Mouse (Mus musculus): Measurements from ENCODE around the gene Plekhb1. TPM values are rescaled to one million over a fixed set of nuclear protein-coding genes. Genes with fewer than 3 reads are reported as not detected.
A peak's percentile ranks its signal among the peaks of the same experiment; 100 is the strongest.

Plekhb1 gene
- total RNA-seq, 1 experiment from 2014 or later = 0.37 TPM

GRCm38 (mm10) chr7:100661264-100661663 lies 950 bp downstream of the Plekhb1 start:
- peak; percentile 59 for ATAC-seq (replicated peaks; ENCODE audit: low read depth, poor library complexity, severe bottlenecking)

- ATAC-seq (replicated peaks; ENCODE audit: low read depth, poor library complexity, severe bottlenecking) = no peak
Measured at GRCm38 (mm10) chr7:100658093-100658578, 4.1 kb downstream of the Plekhb1 start.

- no peak for ATAC-seq (replicated peaks; ENCODE audit: low read depth, poor library complexity, severe bottlenecking)
Measured at GRCm38 (mm10) chr7:100656739-100657138, 5.5 kb downstream of the Plekhb1 start.

GRCm38 (mm10) chr7:100654441-100654840 lies 7.8 kb downstream of the Plekhb1 start:
- no peak for ATAC-seq (replicated peaks; ENCODE audit: low read depth, poor library complexity, severe bottlenecking)

GRCm38 (mm10) chr7:100653480-100654266 lies 8.5 kb downstream of the Plekhb1 start:
- no peak for ATAC-seq (replicated peaks; ENCODE audit: low read depth, poor library complexity, severe bottlenecking)

- 0 out of 2 replicates have a peak, but pooled peaks have one; percentile 16 for ATAC-seq (replicated peaks; ENCODE audit: low read depth, poor library complexity, severe bottlenecking)
Measured at GRCm38 (mm10) chr7:100651011-100651410, 11.2 kb downstream of the Plekhb1 start.

GRCm38 (mm10) chr7:100650421-100650820 lies 11.8 kb downstream of the Plekhb1 start:
- ATAC-seq (replicated peaks; ENCODE audit: low read depth, poor library complexity, severe bottlenecking) = no peak

GRCm38 (mm10) chr7:100649826-100650225 lies 12.4 kb downstream of the Plekhb1 start:
- no peak for ATAC-seq (replicated peaks; ENCODE audit: low read depth, poor library complexity, severe bottlenecking)

- ATAC-seq (replicated peaks; ENCODE audit: low read depth, poor library complexity, severe bottlenecking) = no peak
Measured at GRCm38 (mm10) chr7:100649095-100649494, 13.1 kb downstream of the Plekhb1 start.

- peak; percentile 76 for ATAC-seq (replicated peaks; ENCODE audit: low read depth, poor library complexity, severe bottlenecking)
Measured at GRCm38 (mm10) chr7:100645147-100645546, 17.1 kb downstream of the Plekhb1 start.

GRCm38 (mm10) chr7:100642413-100642812 lies 19.8 kb downstream of the Plekhb1 start:
- no peak for ATAC-seq (replicated peaks; ENCODE audit: low read depth, poor library complexity, severe bottlenecking)

GRCm38 (mm10) chr7:100637657-100638056 lies 24.6 kb downstream of the Plekhb1 start:
- ATAC-seq (replicated peaks; ENCODE audit: low read depth, poor library complexity, severe bottlenecking) = peak; percentile 83

- no peak for ATAC-seq (replicated peaks; ENCODE audit: low read depth, poor library complexity, severe bottlenecking)
Measured at GRCm38 (mm10) chr7:100624538-100624937, 37.7 kb downstream of the Plekhb1 start.

GRCm38 (mm10) chr7:100622277-100622676 lies 39.9 kb downstream of the Plekhb1 start:
- ATAC-seq (replicated peaks; ENCODE audit: low read depth, poor library complexity, severe bottlenecking) = peak; percentile 71

- peak; percentile 66 for ATAC-seq (replicated peaks; ENCODE audit: low read depth, poor library complexity, severe bottlenecking)
Measured at GRCm38 (mm10) chr7:100616121-100616857, 45.9 kb downstream of the Plekhb1 start.

GRCm38 (mm10) chr7:100608910-100609309 lies 53.3 kb downstream of the Plekhb1 start:
- ATAC-seq (replicated peaks; ENCODE audit: low read depth, poor library complexity, severe bottlenecking) = no peak

- no peak for ATAC-seq (replicated peaks; ENCODE audit: low read depth, poor library complexity, severe bottlenecking)
Measured at GRCm38 (mm10) chr7:100608130-100608741, 54.0 kb downstream of the Plekhb1 start, which contains the start of gene Mrpl48. Gene Mrpl48 (minus strand): TSS chr7:100608301.

- ATAC-seq (replicated peaks; ENCODE audit: low read depth, poor library complexity, severe bottlenecking) = peak; percentile 96
Measured at GRCm38 (mm10) chr7:100607214-100608129, 54.7 kb downstream of the Plekhb1 start, which contains the start of gene Rab6a. Gene Rab6a (plus strand): TSS chr7:100607410.

GRCm38 (mm10) chr7:100600211-100600610 lies 62.0 kb downstream of the Plekhb1 start:
- ATAC-seq (replicated peaks; ENCODE audit: low read depth, poor library complexity, severe bottlenecking) = no peak
